24 mouse cellular contexts compared by ENCODE assay signal in the genomic region with DNA sequence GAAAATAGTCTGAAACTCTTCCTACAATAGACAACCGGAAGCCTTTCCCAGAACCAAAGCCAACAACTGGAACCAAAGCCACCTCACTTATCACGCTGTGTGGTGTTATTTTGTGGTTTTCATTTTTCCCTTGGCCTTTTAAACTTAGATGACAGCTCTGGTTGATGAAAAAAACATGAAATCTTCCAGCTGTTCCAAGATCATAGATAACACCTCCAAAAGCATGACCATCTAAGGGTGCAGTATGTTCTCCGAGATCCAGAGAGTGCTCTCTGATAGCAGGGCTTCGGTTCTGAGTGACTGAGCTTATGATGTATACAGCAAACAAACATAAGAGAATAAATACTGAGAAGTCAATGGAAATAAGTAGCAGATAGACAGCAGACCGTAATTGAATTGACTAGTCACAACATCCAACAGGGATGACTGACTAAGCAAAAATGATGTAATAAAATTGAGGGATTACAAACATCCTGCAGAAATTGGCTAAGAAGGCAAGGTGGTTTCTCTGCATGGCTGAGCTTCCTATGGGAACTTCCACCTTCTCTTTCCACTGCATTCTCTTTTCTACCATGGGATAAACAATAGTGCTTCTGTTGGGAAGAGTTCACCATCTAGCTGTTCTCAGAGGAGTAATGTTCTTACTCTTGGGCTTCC.
A peak's percentile ranks its signal among the peaks of the same experiment; 100 is the strongest.
DNase-seq lines count a peak whose midpoint lies in the region; ATAC-seq lines count a peak whose summit lies in the region.
"Had no signal": no experiment of that assay in that cellular context is flagged by ENCODE, and none has a peak within 500 bp of the region (broad histone marks: within the 10 kb centered on the region; RNA-seq: fewer than 3 reads in every experiment).

No protein-coding gene starts in this region.

- 77% methylated on average over 5 of the region's 5 CpGs for WGBS in heart, embryonic 11.5 days (ENCODE audit: insufficient replicate concordance)
- 82% methylated on average over 5 of the region's 5 CpGs for WGBS in kidney, embryonic 15.5 days

- no peaks in the 10 kb centered on the region for H3K36me3 ChIP-seq in heart, embryonic 11.5 days (ENCODE audit: control insufficient read depth, insufficient read depth, low read length)
- no peaks in the 10 kb centered on the region for H3K36me3 ChIP-seq in kidney, embryonic 15.5 days
- H3K36me3 ChIP-seq: embryonic facial prominence, embryonic 12.5 days; forebrain, embryonic 12.5 days; hindbrain, embryonic 12.5 days; limb, embryonic 10.5 days; neural tube, embryonic 15.5 days had no signal

- H3K4me3 ChIP-seq in heart, embryonic 11.5 days (ENCODE audit: low read depth, low read length), result no peak overlapping the region
- no peak overlapping the region for H3K4me3 ChIP-seq in kidney, embryonic 15.5 days (replicated peaks)
- H3K4me3 ChIP-seq: embryonic facial prominence, embryonic 12.5 days; forebrain, embryonic 12.5 days; heart, adult 2 months; hindbrain, embryonic 12.5 days; limb, embryonic 10.5 days; neural tube, embryonic 15.5 days had no signal

- no peaks in the 10 kb centered on the region for H3K9me3 ChIP-seq in heart, embryonic 11.5 days (replicated peaks; ENCODE audit: control insufficient read depth, low read length)
- H3K9me3 ChIP-seq in kidney, embryonic 15.5 days (replicated peaks), result no peaks in the 10 kb centered on the region
- H3K9me3 ChIP-seq: embryonic facial prominence, embryonic 12.5 days; forebrain, embryonic 12.5 days; hindbrain, embryonic 12.5 days; limb, embryonic 10.5 days; neural tube, embryonic 15.5 days had no signal

- DNase-seq in heart, adult 9 months (ENCODE audit: low spot score in 2 of 2), result peak; percentile 27 to 30
- DNase-seq in kidney, postnatal 14 days, result peak; percentile 39
- DNase-seq in 3T3-L1 (ENCODE audit: low read depth, low spot score), result peak; percentile 13
- peak; percentile 9 for DNase-seq in fibroblast of lung, adult 2 months (ENCODE audit: low read depth)
- DNase-seq in left cerebral cortex, adult 18-20 months (ENCODE audit: low spot score in 2 of 2), result no peak
- DNase-seq: adrenal gland, adult 8-10 months; cerebellum, adult 18-20 months; cerebellum, postnatal 14 days; gastrocnemius, postnatal 25 days; liver; liver, postnatal 0 days; right cerebral cortex, adult 18-20 months; right cerebral cortex, postnatal 4 days; thymus, postnatal 14 days had no signal

- ATAC-seq in heart, embryonic 11.5 days (replicated peaks; ENCODE audit: insufficient number of reproducible peaks, low FRiP score, low TSS enrichment), result no peak
- no peak for ATAC-seq in kidney, embryonic 15.5 days (replicated peaks; ENCODE audit: low FRiP score)
- ATAC-seq: activated CD4-positive, CD25-positive, alpha-beta regulatory T cell, adult 4 months; intestine, postnatal 0 days; liver, postnatal 0 days had no signal

- H3K9ac ChIP-seq in heart, embryonic 11.5 days (ENCODE audit: low read depth, low read length), result no peak overlapping the region
- H3K9ac ChIP-seq in kidney, embryonic 15.5 days, result no peak overlapping the region
- H3K9ac ChIP-seq: embryonic facial prominence, embryonic 12.5 days; forebrain, embryonic 12.5 days; hindbrain, embryonic 12.5 days; liver, postnatal 0 days; neural tube, embryonic 15.5 days had no signal

- no peaks in the 10 kb centered on the region for H3K4me1 ChIP-seq in heart, embryonic 11.5 days (ENCODE audit: control insufficient read depth, insufficient read depth, low read length)
- no peaks in the 10 kb centered on the region for H3K4me1 ChIP-seq in kidney, embryonic 15.5 days
- H3K4me1 ChIP-seq: embryonic facial prominence, embryonic 12.5 days; forebrain, embryonic 12.5 days; hindbrain, embryonic 12.5 days; limb, embryonic 10.5 days; neural tube, embryonic 15.5 days had no signal

- no peak overlapping the region for H3K27ac ChIP-seq in heart, embryonic 11.5 days (ENCODE audit: low read depth, low read length)
- no peak overlapping the region for H3K27ac ChIP-seq in kidney, embryonic 15.5 days
- H3K27ac ChIP-seq: embryonic facial prominence, embryonic 12.5 days; forebrain, embryonic 12.5 days; heart, adult 2 months; hindbrain, embryonic 12.5 days; limb, embryonic 10.5 days; neural tube, embryonic 15.5 days had no signal

- no peak overlapping the region for H3K4me2 ChIP-seq in heart, embryonic 11.5 days
- H3K4me2 ChIP-seq in kidney, embryonic 15.5 days, result no peak overlapping the region
- H3K4me2 ChIP-seq: embryonic facial prominence, embryonic 12.5 days; forebrain, embryonic 12.5 days; hindbrain, embryonic 12.5 days; neural tube, embryonic 15.5 days had no signal

- H3K27me3 ChIP-seq in heart, embryonic 11.5 days (ENCODE audit: control insufficient read depth, insufficient read depth, low read length), result no peaks in the 10 kb centered on the region
- H3K27me3 ChIP-seq in kidney, embryonic 15.5 days, result no peaks in the 10 kb centered on the region
- H3K27me3 ChIP-seq: embryonic facial prominence, embryonic 12.5 days; forebrain, embryonic 12.5 days; hindbrain, embryonic 12.5 days; neural tube, embryonic 15.5 days had no signal

Comparison
In these comparisons a context has a peak if more than half of its experiments do, and no peak if none do; other contexts are left out.
1. DNase-seq: peak in heart, adult 9 months (2 of 2), kidney, postnatal 14 days (single experiment), 3T3-L1 (single experiment) and fibroblast of lung, adult 2 months (single experiment); none in left cerebral cortex, adult 18-20 months (0 of 2).